Mouse (Mus musculus) limb, embryonic 14.5 days (tissue): ENCODE results near the gene Snap25. TPM values are rescaled to one million over a fixed set of nuclear protein-coding genes. Genes with fewer than 3 reads are reported as not detected.

ENCODE experiments used
- ATAC-seq: fragments of 200-750 bp; cut with Nextera tagmentation; 2 replicates; pipeline ENCODE4 v1.8.0; 2017; ENCODE audit warnings: low read depth, moderate number of reproducible peaks, moderate TSS enrichment; ENCODE audit not compliant: low FRiP score
- DNase-seq: peaks from one replicate; pipeline ENCODE4 v3.0.0-alpha.2; 2015; ENCODE audit warnings: low spot score
- H3K27ac ChIP-seq: fragments of 300-500 bp; sonication (generic); replicated peaks from 2 replicates; pipeline ENCODE4 v1.5.1; 2014; ENCODE audit warnings: low read depth, mild to moderate bottlenecking, low read length, moderate library complexity, mixed read lengths
- H3K27me3 ChIP-seq: fragments of 300-500 bp; sonication (generic); 2 replicates; pipeline ENCODE4 v1.6.1; 2014; ENCODE audit warnings: low read length, mixed read lengths; ENCODE audit not compliant: control insufficient read depth, insufficient read depth
- H3K36me3 ChIP-seq: fragments of 300-500 bp; sonication (generic); 2 replicates; pipeline ENCODE4 v1.6.1; 2014; ENCODE audit warnings: mild to moderate bottlenecking, low read length, moderate library complexity, mixed read lengths; ENCODE audit not compliant: control insufficient read depth, insufficient read depth
- H3K4me1 ChIP-seq: fragments of 300-500 bp; sonication (generic); 2 replicates; pipeline ENCODE4 v1.6.1; 2014; ENCODE audit warnings: antibody characterized with exemption, low read length, mixed read lengths; ENCODE audit not compliant: control insufficient read depth, insufficient read depth
- H3K4me2 ChIP-seq: fragments of 300-500 bp; sonication (generic); replicated peaks from 2 replicates; pipeline ENCODE4 v1.6.1; 2014; ENCODE audit warnings: low read depth, mild to moderate bottlenecking, low read length, moderate library complexity; ENCODE audit not compliant: severe bottlenecking
- H3K4me3 ChIP-seq: fragments of 300-500 bp; sonication (generic); replicated peaks from 2 replicates; pipeline ENCODE4 v1.5.1; 2014; ENCODE audit warnings: low read length
- H3K9ac ChIP-seq: fragments of 300-500 bp; sonication (generic); 2 replicates; pipeline ENCODE4 v1.6.1; 2014; ENCODE audit warnings: mild to moderate bottlenecking, low read depth, low read length, moderate library complexity; ENCODE audit not compliant: severe bottlenecking
- H3K9me3 ChIP-seq: fragments of 300-500 bp; sonication (generic); 2 replicates; pipeline ENCODE4 v1.6.1; 2016; ENCODE audit warnings: low read length; ENCODE audit not compliant: control insufficient read depth
- POLR2A ChIP-seq: fragments of 200-500 bp; IDR thresholded peaks from 2 replicates; pipeline ENCODE4 v1.8.0; 2012; ENCODE audit warnings: inconsistent platforms, mild to moderate bottlenecking, moderate library complexity, borderline replicate concordance; ENCODE audit not compliant: insufficient read depth, insufficient read length; ENCODE audit errors: extremely low read depth
- WGBS: fragments of 180-500 bp; shearing (Covaris S2); extraction: QIAGEN DNeasy Blood & Tissue Kit; methylation state at CpG from one replicate; pipeline ENCODE4 v1.1.7; 2014; 5-methylcytosine and 5-hydroxymethylcytosine counted together
- polyA plus RNA-seq, 2 experiments: library from polyadenylated mRNA; depleted of rRNA in 1 of 2; stranded (reverse) in 1 of 2; unstranded in 1 of 2; fragments of >200 nt; fragmentation: Nextera tagmentation in 1 of 2; extraction: Ambion mirVana in 1 of 2; gene quantifications; 2 replicates each; pipeline versions ENCODE4 v1.2.1 to v1.2.3; 2012 to 2014

Gene Snap25
- polyA plus RNA-seq, 2 experiments = 0.22 to 1.9 TPM

DNA sequence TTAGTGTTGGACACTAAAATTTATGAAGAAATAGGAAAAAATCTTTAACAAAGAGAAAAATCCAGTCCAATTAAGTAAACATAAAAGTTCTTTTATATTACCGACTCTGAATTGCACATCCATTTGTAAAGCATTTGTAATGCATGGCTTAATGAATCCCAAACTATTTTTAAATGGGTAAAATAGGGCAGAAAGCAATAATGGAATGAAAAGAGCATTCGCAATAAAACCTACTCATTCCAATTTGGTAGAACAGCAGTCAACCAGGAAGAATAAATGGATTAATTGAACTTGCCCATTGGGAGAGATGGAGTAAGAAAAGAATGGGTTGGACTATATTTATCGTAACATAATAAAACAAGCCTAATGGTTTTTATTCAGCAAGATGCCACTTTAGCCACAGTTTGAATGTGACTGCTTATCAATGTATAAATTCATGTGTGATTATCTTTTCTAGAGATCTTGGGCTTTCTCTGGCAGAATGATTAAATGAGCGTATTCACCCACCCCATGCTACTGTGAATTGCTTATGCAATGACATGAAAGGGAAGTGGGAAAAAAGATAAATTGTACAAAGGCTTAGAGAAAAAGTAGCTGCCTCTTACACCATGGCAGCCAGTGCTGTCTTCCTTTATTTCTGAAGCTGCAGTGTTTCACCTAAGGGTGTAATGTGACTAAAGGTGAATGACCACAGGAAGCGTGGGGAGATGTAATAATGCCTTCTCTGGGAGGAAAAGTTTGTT is 45.7 kb downstream of the Snap25 start:
- Histone ChIP-seq H3K36me3 (no peaks in the 10 kb centered on the region), H3K4me3 (no peak overlapping the region), H3K4me1 (no peaks in the 10 kb centered on the region), H3K27ac (no peak overlapping the region), H3K9me3 (no peaks in the 10 kb centered on the region), H3K9ac (no peak overlapping the region), H3K27me3 (no peaks in the 10 kb centered on the region), H3K4me2 (no peak overlapping the region)
- ATAC-seq (no peak), DNase-seq (no peak)
- 86% methylated on average over 5 of the region's 5 CpGs for WGBS
- TF ChIP-seq POLR2A = no peak

DNA sequence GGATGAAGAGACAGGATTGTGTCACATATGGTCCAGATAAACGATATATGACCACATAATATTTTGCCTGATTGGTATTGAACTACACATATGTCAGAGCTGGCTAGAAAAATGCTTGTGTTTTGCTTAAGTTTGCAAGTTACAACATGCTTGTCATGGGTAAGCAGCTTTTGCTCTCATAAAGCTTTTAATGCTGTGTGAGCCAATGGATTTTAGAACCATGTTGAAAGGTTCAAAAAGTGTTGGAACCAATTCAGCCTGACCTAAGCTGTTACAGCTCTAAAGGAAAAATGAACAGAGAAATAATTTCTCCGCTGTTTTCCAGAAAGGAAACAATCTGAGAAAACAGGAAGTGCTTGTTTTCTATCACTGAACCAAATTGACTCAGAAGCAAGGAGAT is 64.9 kb downstream of the Snap25 start:
- TF ChIP-seq POLR2A = no peak
- Histone ChIP-seq H3K36me3 (no peaks in the 10 kb centered on the region), H3K27me3 (no peaks in the 10 kb centered on the region), H3K27ac (no peak overlapping the region), H3K4me3 (no peak overlapping the region), H3K9ac (no peak overlapping the region), H3K4me1 (no peaks in the 10 kb centered on the region), H3K4me2 (no peak overlapping the region), H3K9me3 (no peaks in the 10 kb centered on the region)
- peak; percentile 52 for DNase-seq
- 76% methylated on average over 2 of the region's 2 CpGs for WGBS
- ATAC-seq = no peak

DNA sequence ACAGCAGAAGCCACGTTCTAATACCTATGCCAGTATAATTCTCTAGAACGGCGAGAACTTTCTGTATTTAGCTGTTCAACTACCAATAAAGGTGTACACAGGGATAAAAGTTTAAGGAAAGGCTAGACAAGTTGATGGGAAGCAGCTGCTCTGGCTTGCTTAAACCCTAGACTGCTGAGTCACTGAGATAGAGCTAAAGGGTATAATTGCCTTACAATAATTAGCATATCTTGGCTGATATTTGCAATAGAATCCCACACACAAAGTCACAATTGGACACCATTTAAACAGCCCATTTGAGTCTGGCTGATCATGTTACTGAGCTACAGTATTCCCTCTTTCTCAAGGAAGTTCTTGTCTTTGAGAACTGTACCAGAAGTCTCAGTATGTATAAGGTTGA is 65.4 kb downstream of the Snap25 start:
- Histone ChIP-seq H3K9ac (no peak overlapping the region), H3K27ac (no peak overlapping the region), H3K4me1 (no peaks in the 10 kb centered on the region), H3K27me3 (no peaks in the 10 kb centered on the region), H3K4me3 (no peak overlapping the region), H3K4me2 (no peak overlapping the region), H3K36me3 (no peaks in the 10 kb centered on the region), H3K9me3 (no peaks in the 10 kb centered on the region)
- TF ChIP-seq POLR2A = no peak
- no peak for ATAC-seq
- 63% methylated on average over 3 of the region's 3 CpGs for WGBS
- no peak for DNase-seq

DNA sequence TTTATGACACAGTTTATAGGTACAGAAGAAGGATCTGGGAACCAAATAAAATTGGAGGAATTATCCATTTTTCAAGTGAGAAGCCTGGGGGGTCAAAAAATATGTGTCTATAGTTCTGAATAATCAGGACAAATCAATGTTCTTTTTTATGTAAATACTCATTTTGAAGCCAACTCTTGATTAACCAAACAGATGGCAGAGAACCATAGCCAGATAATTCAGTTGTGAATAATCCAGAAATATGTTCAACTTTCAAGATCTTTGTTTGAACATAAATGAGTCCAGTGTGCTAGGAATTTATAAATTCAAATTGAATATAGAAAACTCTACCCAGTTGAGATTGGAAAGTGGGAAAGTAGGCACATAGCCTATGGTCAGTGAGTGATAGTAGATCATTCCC is 67.0 kb downstream of the Snap25 start:
- Histone ChIP-seq H3K9ac (no peak overlapping the region), H3K27ac (no peak overlapping the region), H3K4me3 (no peak overlapping the region), H3K9me3 (no peaks in the 10 kb centered on the region), H3K27me3 (no peaks in the 10 kb centered on the region), H3K4me1 (no peaks in the 10 kb centered on the region), H3K36me3 (no peaks in the 10 kb centered on the region), H3K4me2 (no peak overlapping the region)
- TF ChIP-seq POLR2A = no peak
- ATAC-seq (no peak), DNase-seq (no peak)

DNA sequence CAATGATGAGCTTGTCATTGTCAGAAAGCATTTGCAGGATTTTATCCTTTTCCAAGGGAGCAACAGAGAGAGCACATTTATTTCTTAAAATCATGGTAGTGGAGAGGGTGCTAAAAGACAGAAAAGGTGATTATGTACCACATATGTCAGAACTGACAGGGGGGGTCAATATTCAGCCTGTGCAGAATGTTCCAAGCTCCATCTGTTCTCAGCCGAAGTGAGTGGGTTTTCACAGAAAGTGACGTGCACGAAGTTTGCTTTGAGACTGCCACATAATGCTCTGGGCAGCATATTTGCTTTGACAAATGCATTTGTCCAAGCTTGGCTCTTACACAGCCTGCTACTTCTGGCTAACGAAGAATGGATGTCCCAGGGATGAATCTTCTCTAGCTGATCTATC is 71.1 kb downstream of the Snap25 start:
- no peak for TF ChIP-seq POLR2A
- Histone ChIP-seq H3K36me3 (no peaks in the 10 kb centered on the region), H3K4me2 (no peak overlapping the region), H3K9me3 (no peaks in the 10 kb centered on the region), H3K27ac (no peak overlapping the region), H3K9ac (no peak overlapping the region), H3K27me3 (no peaks in the 10 kb centered on the region), H3K4me3 (no peak overlapping the region), H3K4me1 (no peaks in the 10 kb centered on the region)
- ATAC-seq = no peak
- 86% methylated on average over 4 of the region's 4 CpGs for WGBS
- DNase-seq = no peak
